Mouse (Mus musculus) retina, postnatal 7 days (tissue): ENCODE results near the gene Anks1.

Experiments
- DNase-seq: peaks from one replicate; pipeline ENCODE4 v3.0.0-alpha.2; 2012; ENCODE audit warnings: low read depth, low spot score

Anks1 gene

GRCm38 (mm10) chr17:28019785-28020696 lies 110.9 kb downstream of the Anks1 start:
- DNase-seq, result no peak

DNA sequence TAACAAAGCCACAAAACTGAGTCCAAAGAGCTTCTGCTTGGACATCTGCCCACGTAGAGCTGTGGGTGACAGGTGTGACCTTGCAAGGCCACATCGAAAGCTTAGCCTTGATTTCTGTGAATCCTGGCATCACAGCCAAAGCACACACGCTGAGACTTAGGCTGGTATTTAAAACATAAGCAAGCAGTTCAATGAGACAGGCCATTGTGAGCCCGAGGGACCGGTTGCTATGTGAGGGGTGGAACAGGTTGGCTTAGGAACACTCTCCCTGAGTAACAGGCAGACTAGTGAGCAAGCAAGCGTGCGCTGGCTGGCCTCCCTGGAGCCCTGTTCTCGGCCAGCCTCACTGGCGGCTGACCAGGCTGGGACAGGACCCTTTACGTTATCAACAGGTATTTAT lies 112.8 kb downstream of the Anks1 start:
- DNase-seq, result no peak

GRCm38 (mm10) chr17:28022854-28023655 lies 113.9 kb downstream of the Anks1 start:
- no peak for DNase-seq

GRCm38 (mm10) chr17:28025541-28025961 lies 116.4 kb downstream of the Anks1 start:
- no peak for DNase-seq

DNA sequence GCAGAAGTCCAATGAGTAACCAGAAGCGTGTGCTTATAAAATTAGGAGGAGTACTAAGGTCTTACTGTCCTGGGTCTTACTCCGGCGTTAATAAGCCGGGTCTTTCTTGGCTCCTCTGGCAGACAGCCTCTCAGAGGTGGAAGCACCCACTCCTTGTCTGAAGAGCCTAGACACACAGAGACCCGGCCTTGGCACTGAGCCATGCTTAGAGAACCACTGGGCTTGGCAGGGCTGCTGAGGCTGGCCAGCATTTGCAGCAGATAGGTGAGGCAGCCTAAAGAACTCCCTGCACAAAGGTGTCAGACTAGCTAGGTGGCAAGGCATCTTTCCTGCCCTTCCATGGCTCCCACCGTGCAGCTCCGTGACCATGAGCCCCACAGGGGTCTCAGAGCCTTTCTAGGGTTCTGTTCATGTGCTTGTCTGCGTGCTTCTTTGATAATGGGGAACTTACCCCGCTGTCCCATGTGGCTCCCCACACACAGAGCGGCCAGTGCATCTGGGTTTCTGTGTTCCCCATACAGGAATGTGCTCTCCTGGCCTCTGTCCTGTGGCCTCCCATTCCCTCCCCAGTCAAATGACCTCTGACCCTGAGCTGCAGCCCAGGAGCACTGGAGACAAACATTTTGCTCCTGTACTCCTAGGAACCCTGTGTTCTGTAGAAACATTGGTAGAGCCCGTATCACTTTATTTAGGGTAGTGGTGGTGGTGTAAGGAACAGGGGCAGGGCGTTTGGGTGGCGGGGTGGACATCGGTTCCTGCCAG lies 117.2 kb downstream of the Anks1 start:
- no peak for DNase-seq

- DNase-seq, result no peak
Measured at GRCm38 (mm10) chr17:28027197-28027596, 118.1 kb downstream of the Anks1 start.

DNA sequence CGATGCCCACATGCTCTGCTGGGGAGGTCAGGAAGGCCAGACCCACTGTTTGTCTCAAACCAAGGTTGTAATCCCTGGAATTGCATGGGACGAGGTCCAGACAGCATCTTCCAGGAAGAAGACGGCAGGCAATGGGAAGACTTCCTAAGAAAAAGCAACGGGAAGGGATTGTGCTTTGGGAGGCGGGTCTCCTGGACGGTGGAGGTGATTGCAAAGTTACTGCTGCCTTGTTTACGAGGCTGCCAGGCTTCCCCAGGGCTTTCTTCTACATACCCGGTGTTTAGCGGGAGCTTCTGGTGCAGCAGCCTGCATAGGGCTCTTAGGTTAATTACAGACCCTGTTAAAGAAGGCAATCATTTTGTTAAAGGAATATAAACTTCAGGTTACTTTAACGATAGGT lies 119.1 kb downstream of the Anks1 start:
- no peak for DNase-seq

DNA sequence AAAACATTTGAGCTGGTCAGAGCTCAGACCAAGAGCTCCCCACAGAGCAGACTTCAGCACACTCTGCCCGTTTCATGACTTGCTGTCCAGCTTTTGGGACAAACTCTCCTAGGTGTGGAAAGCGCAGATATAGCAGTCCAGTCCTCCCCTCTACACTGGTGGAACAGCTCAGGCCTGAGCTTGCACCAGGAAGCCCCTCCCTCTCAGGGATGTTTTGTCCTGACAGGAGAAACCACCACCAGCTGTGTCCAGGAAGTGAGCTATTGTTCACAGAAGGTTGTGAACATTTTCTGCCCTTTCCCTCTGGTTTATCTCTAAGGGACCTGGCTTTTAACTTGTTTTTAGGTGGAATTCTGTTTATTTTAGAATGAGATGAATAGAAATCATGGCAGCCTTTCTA lies 120.2 kb downstream of the Anks1 start:
- no peak for DNase-seq

GRCm38 (mm10) chr17:28030446-28030845 lies 121.3 kb downstream of the Anks1 start:
- DNase-seq, result no peak

- DNase-seq, result no peak
Measured at GRCm38 (mm10) chr17:28031281-28031941, 122.3 kb downstream of the Anks1 start.

GRCm38 (mm10) chr17:28032219-28032618 lies 123.1 kb downstream of the Anks1 start:
- no peak for DNase-seq

DNA sequence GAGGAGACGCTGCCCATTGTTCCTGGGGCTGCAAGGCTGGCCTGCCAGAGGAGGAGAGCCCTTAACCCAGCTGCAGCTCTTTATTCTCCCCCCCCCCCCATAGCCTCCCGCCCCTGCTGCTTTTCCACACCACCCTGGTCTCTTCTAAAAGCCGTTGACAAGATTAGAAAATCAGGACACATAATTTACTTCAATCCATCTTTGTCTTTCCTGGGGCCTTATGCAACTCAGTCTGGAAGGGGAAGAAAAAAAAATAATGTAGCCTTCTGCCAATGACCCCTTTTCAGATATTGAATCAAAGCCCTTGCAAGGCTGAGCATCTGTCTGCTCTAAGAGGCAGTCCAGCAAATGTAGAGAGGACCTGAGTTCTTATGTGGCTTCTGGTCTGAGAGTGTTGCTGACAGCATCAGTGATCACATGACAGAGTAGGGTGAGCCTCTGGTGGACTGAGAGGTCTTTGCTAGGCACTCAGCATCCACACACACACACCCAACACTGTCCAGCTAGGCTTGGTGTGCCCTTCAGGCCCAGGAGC lies 124.0 kb downstream of the Anks1 start:
- DNase-seq, result no peak

- no peak for DNase-seq
Measured at GRCm38 (mm10) chr17:28034986-28035385, 125.9 kb downstream of the Anks1 start.

DNA sequence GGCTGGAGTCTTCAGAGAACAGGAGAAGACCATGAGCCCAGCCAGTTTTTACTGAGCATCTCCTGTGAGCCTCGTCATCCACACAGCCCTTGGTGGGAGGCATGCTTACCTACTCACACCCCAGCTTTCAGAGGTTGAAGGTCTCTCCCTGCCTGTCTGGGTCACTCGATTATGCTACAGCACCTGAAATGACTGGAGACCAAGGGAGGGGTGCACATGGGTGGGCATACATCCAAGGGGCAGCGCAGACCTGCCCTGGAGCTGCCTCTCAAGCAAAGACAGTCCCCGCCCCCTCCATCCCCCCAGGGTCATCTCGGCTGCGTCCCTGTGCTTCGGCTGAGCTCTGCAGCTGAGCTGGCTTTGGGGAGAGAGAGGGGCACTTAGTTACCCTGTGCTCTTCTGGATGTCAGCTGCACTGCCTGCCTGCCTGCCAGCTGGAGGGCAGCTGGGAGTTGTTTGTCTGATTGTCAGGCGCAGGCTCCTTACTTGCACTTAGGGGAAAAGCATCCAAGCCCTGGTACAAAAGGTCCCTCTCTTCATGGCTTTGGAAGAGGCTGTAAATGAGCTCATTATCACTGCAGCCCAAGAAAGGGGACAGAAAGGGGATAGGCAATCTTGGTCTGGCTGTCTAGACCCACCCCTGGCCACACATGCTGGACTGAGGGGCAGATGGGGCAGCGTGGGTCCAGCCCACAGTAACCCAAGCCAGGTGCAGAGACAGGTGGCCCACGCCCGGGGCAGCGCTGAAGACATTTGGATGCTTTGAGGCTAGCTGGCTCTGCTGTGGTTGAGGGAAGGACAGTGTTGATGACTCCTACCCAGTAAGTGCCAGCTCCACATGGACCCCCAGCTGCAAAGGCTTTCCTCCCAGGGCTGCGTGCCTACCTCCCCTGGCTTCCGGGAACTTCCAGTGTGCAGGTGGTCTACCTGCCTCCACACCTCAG lies 128.0 kb downstream of the Anks1 start:
- DNase-seq, result no peak

GRCm38 (mm10) chr17:28040620-28041019 lies 131.5 kb downstream of the Anks1 start:
- peak; percentile 55 for DNase-seq

- no peak for DNase-seq
Measured at GRCm38 (mm10) chr17:28041298-28041697, 132.2 kb downstream of the Anks1 start.

DNA sequence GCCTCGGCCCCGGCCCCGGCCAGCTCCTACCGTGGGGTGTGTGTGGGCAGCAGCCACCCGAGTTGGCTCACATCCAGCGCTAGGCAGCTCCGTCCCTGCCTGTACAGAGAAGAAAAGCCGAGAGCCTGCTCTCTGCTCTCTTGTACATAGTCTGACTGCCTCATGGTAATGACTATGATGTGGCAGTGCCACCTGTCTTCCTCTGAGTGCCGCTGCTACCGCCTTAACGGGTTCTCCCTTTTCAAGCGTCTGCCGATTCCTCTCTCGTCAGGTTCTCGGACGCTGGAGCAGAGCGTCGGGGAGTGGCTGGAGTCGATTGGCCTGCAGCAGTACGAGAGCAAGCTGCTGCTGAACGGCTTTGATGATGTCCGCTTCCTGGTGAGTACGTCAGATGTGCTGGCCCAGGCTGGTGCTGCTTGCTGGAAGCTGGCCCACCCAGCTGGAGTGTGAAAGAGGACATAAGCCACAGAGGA lies 133.2 kb downstream of the Anks1 start:
- peak; percentile 47 for DNase-seq

DNA sequence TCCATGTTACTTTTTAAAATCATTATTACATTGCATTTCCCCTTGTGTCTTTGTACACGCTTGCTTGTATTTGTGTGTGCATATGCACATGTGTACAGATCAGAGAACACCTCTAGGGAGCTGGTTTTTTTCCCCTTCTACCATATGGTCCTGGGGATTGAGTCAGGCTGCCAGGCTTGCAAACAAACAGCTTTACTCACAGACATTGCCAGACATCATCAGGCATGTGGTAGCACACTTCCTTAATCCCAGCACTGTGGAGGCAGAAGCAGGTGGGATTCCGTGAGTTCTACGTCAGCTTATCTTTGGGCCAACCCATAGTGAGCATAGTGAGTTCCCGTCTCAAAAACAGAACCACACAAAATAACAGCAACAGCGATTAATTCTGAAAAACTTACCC lies 137.9 kb downstream of the Anks1 start:
- no peak for DNase-seq

DNA sequence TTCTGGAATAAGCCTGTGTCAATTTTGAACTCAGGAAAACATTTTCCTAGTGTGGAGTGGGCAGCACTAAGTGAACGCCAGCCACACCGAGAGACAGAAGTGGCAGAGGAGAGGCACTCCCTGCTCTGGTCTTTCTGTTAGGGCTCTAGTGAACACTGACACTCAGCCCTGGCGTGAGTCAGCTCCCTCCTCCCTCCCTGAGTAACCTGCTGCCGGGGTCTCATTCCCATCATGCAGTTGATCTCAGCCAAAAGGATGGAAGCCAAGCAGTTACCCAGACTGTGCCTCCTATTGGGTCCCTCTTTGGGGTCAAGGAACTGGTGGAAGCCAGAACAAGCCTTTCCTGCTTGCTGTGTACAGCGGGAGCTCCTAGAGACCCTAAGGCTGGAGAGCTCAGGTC lies 138.4 kb downstream of the Anks1 start:
- DNase-seq, result no peak

DNA sequence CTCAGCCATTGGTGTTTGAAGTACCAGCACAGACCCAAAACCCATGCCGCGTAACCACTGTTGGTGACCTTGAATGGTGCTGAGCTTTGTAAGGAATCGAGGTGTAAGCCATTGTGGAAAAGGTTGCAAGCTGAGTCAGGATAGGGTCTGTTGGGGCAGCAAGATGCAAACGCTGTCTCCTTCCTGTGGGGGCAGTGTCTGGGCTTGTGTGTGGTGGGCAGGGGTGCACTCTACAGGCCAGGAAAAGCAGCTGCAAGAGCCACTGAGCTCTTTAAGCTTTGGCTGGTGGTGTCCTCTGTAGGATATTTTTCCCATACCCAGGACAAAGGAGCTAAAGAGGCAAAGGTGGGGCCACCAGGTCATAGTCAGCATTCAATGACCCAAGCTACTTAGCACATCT lies 139.3 kb downstream of the Anks1 start:
- DNase-seq, result peak; percentile 67
